Mouse (Mus musculus) liver, postnatal 0 days (tissue): ENCODE results near the gene Rad9b.

Source experiments
- CTCF ChIP-seq: sonication (generic); IDR thresholded peaks from 2 replicates; pipeline ENCODE4 v1.5.1; 2016; ENCODE audit warnings: antibody characterized with exemption, low read depth
- EP300 ChIP-seq: IDR thresholded peaks from 2 replicates; pipeline ENCODE4 v1.6.1; 2016; ENCODE audit warnings: antibody characterized with exemption, low read depth, mild to moderate bottlenecking

GRCm38 (mm10) chr5:122295113-122295935 lies 58.7 kb downstream of the Rad9b start:
- TF ChIP-seq CTCF = no peak
- TF ChIP-seq EP300 = no peak
